ENCODE assay signal across 8 mouse cellular contexts in genomic region chr19:41053530-41053929, GRCm38 (mm10). TPM values are rescaled to one million over a fixed set of nuclear protein-coding genes. Genes with fewer than 3 reads are reported as not detected.
DNase-seq lines count a peak whose midpoint lies in the region; ATAC-seq and TF ChIP-seq lines count a peak whose summit lies in the region.
"Had no signal": no experiment of that assay in that cellular context is flagged by ENCODE, and none has a peak within 500 bp of the region (broad histone marks: within the 10 kb centered on the region; RNA-seq: fewer than 3 reads in every experiment).

No protein-coding gene starts in this region.

- no peak overlapping the region for H3K9ac ChIP-seq in midbrain, embryonic 11.5 days (ENCODE audit: low read length)
- H3K9ac ChIP-seq in midbrain, embryonic 13.5 days (replicated peaks) = no peak overlapping the region
- H3K9ac ChIP-seq in hindbrain, postnatal 0 days (replicated peaks; ENCODE audit: low read length) = no peak overlapping the region

- H3K36me3 ChIP-seq in midbrain, embryonic 11.5 days (ENCODE audit: control insufficient read depth, insufficient read depth, low read length) = no peaks in the 10 kb centered on the region
- no peaks in the 10 kb centered on the region for H3K36me3 ChIP-seq in midbrain, embryonic 13.5 days
- H3K36me3 ChIP-seq in hindbrain, postnatal 0 days (ENCODE audit: insufficient read depth, low read length) = no peaks in the 10 kb centered on the region

- H3K4me2 ChIP-seq in midbrain, embryonic 11.5 days = no peak overlapping the region
- H3K4me2 ChIP-seq in midbrain, embryonic 13.5 days (replicated peaks) = no peak overlapping the region
- H3K4me2 ChIP-seq in hindbrain, postnatal 0 days (ENCODE audit: low read depth, low read length) = no peak overlapping the region

- WGBS in midbrain, embryonic 11.5 days = 35% methylated on average over 10 of the region's 10 CpGs
- WGBS in midbrain, embryonic 13.5 days = 41% methylated on average over 10 of the region's 10 CpGs
- 42% methylated on average over 10 of the region's 10 CpGs for WGBS in hindbrain, postnatal 0 days
- 49% methylated on average over 10 of the region's 10 CpGs for WGBS in cerebellum, adult 2 months

- no peak for TF ChIP-seq POLR2A in cerebellum, adult 2 months (IDR thresholded peaks at IDR 0.05; ENCODE audit: borderline replicate concordance, insufficient read depth, low read length)

- H3K27ac ChIP-seq in midbrain, embryonic 11.5 days (ENCODE audit: low read depth, low read length) = no peak overlapping the region
- H3K27ac ChIP-seq in midbrain, embryonic 13.5 days = no peak overlapping the region
- no peak overlapping the region for H3K27ac ChIP-seq in hindbrain, postnatal 0 days
- H3K27ac ChIP-seq in cerebellum, adult 2 months (ENCODE audit: insufficient read depth, low read length) = no peak overlapping the region

- no peak for ATAC-seq in midbrain, embryonic 11.5 days (ENCODE audit: low FRiP score)
- no peak for ATAC-seq in midbrain, embryonic 13.5 days
- ATAC-seq in hindbrain, postnatal 0 days = no peak

- H3K4me3 ChIP-seq in midbrain, embryonic 11.5 days (ENCODE audit: low read depth, low read length) = no peak overlapping the region
- H3K4me3 ChIP-seq in midbrain, embryonic 13.5 days (replicated peaks) = no peak overlapping the region
- H3K4me3 ChIP-seq in hindbrain, postnatal 0 days (ENCODE audit: low read length) = no peak overlapping the region
- no peak overlapping the region for H3K4me3 ChIP-seq in cerebellum, adult 2 months (replicated peaks; ENCODE audit: insufficient read depth, low read depth, low read length)
- H3K4me3 ChIP-seq: megakaryocyte, embryonic 14.5 days had no signal

- TF ChIP-seq CTCF in hindbrain, postnatal 0 days (IDR thresholded peaks at IDR 0.05; ENCODE audit: low read depth) = peak; percentile 46
- no peak for TF ChIP-seq CTCF in cerebellum, adult 2 months (IDR thresholded peaks at IDR 0.05; ENCODE audit: borderline replicate concordance, insufficient read depth, low read depth, low read length)

- no peaks in the 10 kb centered on the region for H3K9me3 ChIP-seq in midbrain, embryonic 11.5 days (ENCODE audit: control insufficient read depth, low read length)
- H3K9me3 ChIP-seq in midbrain, embryonic 13.5 days = no peaks in the 10 kb centered on the region
- no peaks in the 10 kb centered on the region for H3K9me3 ChIP-seq in hindbrain, postnatal 0 days (ENCODE audit: low read length)

- DNase-seq in midbrain, embryonic 11.5 days (ENCODE audit: low spot score, missing footprints) = peak; percentile 84
- peak; percentile 18 for DNase-seq in WW6 (ENCODE audit: low read depth, low spot score)
- DNase-seq in hindbrain, postnatal 0 days (ENCODE audit: low spot score) = peak; percentile 34
- peak; percentile 85 for DNase-seq in naive thymus-derived CD4-positive, alpha-beta T cell, adult 2 months (ENCODE audit: low read depth)
- DNase-seq in Muller cell, postnatal 12 days (ENCODE audit: inconsistent ontology term) = no peak
- DNase-seq in cerebellum, adult 2 months = no peak

- H3K27me3 ChIP-seq in midbrain, embryonic 11.5 days (ENCODE audit: control insufficient read depth, insufficient read depth, low read length) = no peaks in the 10 kb centered on the region
- H3K27me3 ChIP-seq in midbrain, embryonic 13.5 days = no peaks in the 10 kb centered on the region
- no peaks in the 10 kb centered on the region for H3K27me3 ChIP-seq in hindbrain, postnatal 0 days (ENCODE audit: insufficient read depth, low read length)
- no peaks in the 10 kb centered on the region for H3K27me3 ChIP-seq in cerebellum, adult 2 months (ENCODE audit: control insufficient read depth, insufficient read depth, low read length)

- no peaks in the 10 kb centered on the region for H3K4me1 ChIP-seq in midbrain, embryonic 11.5 days (ENCODE audit: control insufficient read depth, insufficient read depth, low read length)
- H3K4me1 ChIP-seq in midbrain, embryonic 13.5 days (replicated peaks) = no peaks in the 10 kb centered on the region
- no peaks in the 10 kb centered on the region for H3K4me1 ChIP-seq in hindbrain, postnatal 0 days (ENCODE audit: insufficient read depth, low read length)
- H3K4me1 ChIP-seq in cerebellum, adult 2 months (ENCODE audit: control insufficient read depth, insufficient read depth, low read length) = no peaks in the 10 kb centered on the region

RNA-seq across cellular contexts. Expression of gene Opalin, which starts 23.4 kb away (rescaled TPM):
- not detected in 2 replicates for polyA plus RNA-seq in midbrain, embryonic 11.5 days (2014; fragmentation: Nextera tagmentation; extraction: Ambion mirVana)
- not detected in 2 replicates for polyA plus RNA-seq in midbrain, embryonic 13.5 days (2015; fragmentation: Nextera tagmentation; extraction: Ambion mirVana)
- total RNA-seq in hindbrain, postnatal 0 days (2014; rRNA removed) = not detected in 2 replicates
- not detected in 2 replicates for polyA plus RNA-seq in hindbrain, postnatal 0 days (2015; fragmentation: Nextera tagmentation; extraction: Ambion mirVana)
- polyA plus RNA-seq in cerebellum, adult 2 months (2012; rRNA removed) = 38.2 and 46.0 TPM in 2 replicates

RNA-seq across cellular contexts. Expression of gene Dntt, which starts 24.5 kb away (rescaled TPM):
- 0.14 TPM in 1 of 2 replicates, not detected in the other for polyA plus RNA-seq in midbrain, embryonic 11.5 days (2014; fragmentation: Nextera tagmentation; extraction: Ambion mirVana)
- polyA plus RNA-seq in midbrain, embryonic 13.5 days (2015; fragmentation: Nextera tagmentation; extraction: Ambion mirVana) = 0.13 and 0.26 TPM in 2 replicates
- not detected in 2 replicates for total RNA-seq in hindbrain, postnatal 0 days (2014; rRNA removed)
- polyA plus RNA-seq in hindbrain, postnatal 0 days (2015; fragmentation: Nextera tagmentation; extraction: Ambion mirVana) = 0.08 and 0.11 TPM in 2 replicates
- 0.05 TPM in 1 of 2 replicates, not detected in the other for polyA plus RNA-seq in cerebellum, adult 2 months (2012; rRNA removed)

RNA-seq across cellular contexts. Expression of gene Blnk, which starts 59.2 kb away (rescaled TPM):
- 0.19 and 0.56 TPM in 2 replicates for polyA plus RNA-seq in midbrain, embryonic 11.5 days (2014; fragmentation: Nextera tagmentation; extraction: Ambion mirVana)
- 0.31 and 0.32 TPM in 2 replicates for polyA plus RNA-seq in midbrain, embryonic 13.5 days (2015; fragmentation: Nextera tagmentation; extraction: Ambion mirVana)
- 0.05 and 0.40 TPM in 2 replicates for total RNA-seq in hindbrain, postnatal 0 days (2014; rRNA removed)
- 1.1 and 1.4 TPM in 2 replicates for polyA plus RNA-seq in hindbrain, postnatal 0 days (2015; fragmentation: Nextera tagmentation; extraction: Ambion mirVana)
- 0.92 and 1.1 TPM in 2 replicates for polyA plus RNA-seq in cerebellum, adult 2 months (2012; rRNA removed)

Comparison
In these comparisons a context has a peak if more than half of its experiments do, and no peak if none do; other contexts are left out.
1. DNase-seq: peak in midbrain, embryonic 11.5 days (single experiment), WW6 (single experiment), hindbrain, postnatal 0 days (single experiment) and naive thymus-derived CD4-positive, alpha-beta T cell, adult 2 months (single experiment); none in Muller cell, postnatal 12 days (single experiment) and cerebellum, adult 2 months (0 of 2).
2. RNA of gene Opalin, which starts 23.4 kb away (polyA plus RNA-seq): 38.2 to 46.0 TPM in cerebellum, adult 2 months; not detected in midbrain, embryonic 13.5 days, not detected in midbrain, embryonic 11.5 days and not detected in hindbrain, postnatal 0 days; every median in the first group is over 10 times any median in the second.